Mouse (Mus musculus): Measurements from ENCODE around the gene Fcgr2b.

GRCm38 (mm10) chr1:170932043-170932442 is 44.3 kb downstream of the Fcgr2b start:
- TF ChIP-seq CTCF (IDR thresholded peaks at IDR 0.05; ENCODE audit: low read depth, low read length) (no peak), POLR2A (IDR thresholded peaks at IDR 0.05; ENCODE audit: extremely low read depth, insufficient read depth, low read length) (no peak)
